Mouse (Mus musculus) gastrocnemius, adult 2 months (tissue): ENCODE data around the gene Ttc28. TPM values are rescaled to one million over a fixed set of nuclear protein-coding genes. Genes with fewer than 3 reads are reported as not detected.

ENCODE experiments used
- DNase-seq: peaks from one replicate; pipeline ENCODE4 v3.0.0; 2022
- H3K27ac ChIP-seq: fragments of 200-600 bp; 2 replicates; pipeline ENCODE4 v1.8.1; 2022; ENCODE audit warnings: mild to moderate bottlenecking
- H3K4me3 ChIP-seq: fragments of 200-600 bp; 2 replicates; pipeline ENCODE4 v1.8.1; 2022; ENCODE audit warnings: mild to moderate bottlenecking, moderate library complexity
- CTCF ChIP-seq: fragments of 200-600 bp; IDR thresholded peaks from 2 replicates; pipeline ENCODE4 v1.8.1; 2022; ENCODE audit warnings: antibody characterized with exemption, mild to moderate bottlenecking, moderate library complexity
- intact Hi-C: fragments of 180-260 bp; cut with DNase I; formaldehyde crosslinking; loops from one replicate; pipeline ENCODE4 v1.15.1; 2025
- total RNA-seq, 2 experiments: library from RNA; stranded (reverse); gene quantifications; 2 replicates each; pipeline ENCODE4 v1.2.3; 2021

Gene Ttc28
- total RNA-seq, 2 experiments from 2014 or later, result 11.9 to 16.6 TPM

DNA sequence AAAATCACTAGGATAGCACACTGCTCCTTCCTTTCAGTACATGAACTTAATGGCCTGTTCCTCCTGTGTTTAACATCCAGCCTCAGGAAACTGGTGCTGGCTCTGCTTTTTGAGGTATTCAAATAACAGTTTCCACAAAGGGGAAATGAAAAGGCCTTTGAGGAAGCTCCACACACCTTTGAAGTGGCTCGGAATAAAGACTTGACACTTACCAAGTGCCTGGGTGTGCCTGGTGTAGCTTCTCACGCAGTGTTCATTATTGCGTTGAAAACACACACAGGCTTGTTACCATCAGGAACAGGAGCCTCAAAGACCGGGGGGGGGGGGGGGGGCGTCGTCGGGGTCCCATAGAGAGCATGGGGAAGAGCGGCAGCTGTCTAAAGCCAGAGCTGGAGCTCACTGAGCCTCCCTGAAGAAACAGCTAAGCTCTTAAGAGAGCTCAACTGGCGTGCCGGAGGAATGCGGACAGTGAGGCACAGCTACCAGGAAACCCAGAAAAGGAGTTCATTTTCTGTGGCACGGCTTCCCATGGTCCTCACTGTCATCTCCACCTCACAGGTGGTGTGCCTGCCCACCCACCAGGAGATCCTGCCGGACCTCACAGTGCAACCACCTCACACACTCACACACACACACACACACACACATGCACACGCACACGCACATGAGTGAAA, 320.7 kb downstream of the Ttc28 start:
- Histone ChIP-seq H3K4me3 (no peak overlapping the region), H3K27ac (no peak overlapping the region)
- no peak for DNase-seq
- intact Hi-C loops, result no loop called here
- TF ChIP-seq CTCF, result no peak

GRCm38 (mm10) chr5:111200915-111201610, 321.5 kb downstream of the Ttc28 start:
- Histone ChIP-seq H3K4me3 (no peak overlapping the region), H3K27ac (peak overlapping the region; percentile 2; the same call in 1 of the 2 replicates)
- no peak for TF ChIP-seq CTCF
- intact Hi-C loops, result no loop called here
- peak; percentile 70 for DNase-seq

GRCm38 (mm10) chr5:111204221-111204620, 324.6 kb downstream of the Ttc28 start:
- TF ChIP-seq CTCF, result no peak
- Histone ChIP-seq H3K4me3 (no peak overlapping the region), H3K27ac (peak overlapping the region; percentile 44; the same call in 1 of the 2 replicates)
- intact Hi-C loops, result no loop called here
- no peak for DNase-seq

- intact Hi-C loops, result loop anchor here (5.0 kb wide), 1 partner anchor 223 kb away; no protein-coding TSS in a partner anchor
- no peak for TF ChIP-seq CTCF
- no peak overlapping the region for H3K4me3 ChIP-seq
- DNase-seq, result no peak
- peak overlapping the region; percentile 56 for H3K27ac ChIP-seq
These were observed 325.5 kb downstream of the Ttc28 start for GRCm38 (mm10) chr5:111204976-111205586.

DNA sequence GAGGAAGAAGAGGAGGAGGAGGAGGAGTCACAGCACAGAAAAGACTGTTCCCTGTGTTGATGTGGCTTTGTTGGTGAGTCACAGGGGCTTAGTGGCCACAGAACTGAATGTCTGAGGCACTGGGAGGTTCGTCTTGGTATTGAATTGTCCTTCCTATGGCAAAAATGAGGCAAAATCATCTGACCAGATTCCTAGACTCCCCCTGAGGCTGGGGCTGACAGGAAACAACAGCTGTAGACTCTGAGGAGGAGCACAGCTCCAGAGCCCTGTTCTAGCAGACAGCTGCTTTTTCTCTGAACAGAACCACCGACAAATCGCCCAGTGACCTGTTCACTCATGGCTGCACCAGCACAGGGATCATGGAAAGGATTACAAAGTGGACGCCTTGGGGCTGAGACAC, 326.2 kb downstream of the Ttc28 start:
- no peak for TF ChIP-seq CTCF
- Histone ChIP-seq H3K27ac (peak overlapping the region; percentile 49), H3K4me3 (no peak overlapping the region)
- intact Hi-C loops, result loop anchor here (5.0 kb wide), 1 partner anchor 224 kb away; no protein-coding TSS in a partner anchor
- no peak for DNase-seq

- Histone ChIP-seq H3K27ac (0 out of 2 replicates have a peak overlapping the region, but pooled peaks have one; percentile 12), H3K4me3 (no peak overlapping the region)
- peak; percentile 63 for TF ChIP-seq CTCF
- DNase-seq, result peak; percentile 60
- intact Hi-C loops, result loop anchor here (1.0 to 5.0 kb wide), 2 partner anchors 61 to 226 kb away; no protein-coding TSS in a partner anchor
These were observed 328.5 kb downstream of the Ttc28 start for GRCm38 (mm10) chr5:111207924-111208659.

DNA sequence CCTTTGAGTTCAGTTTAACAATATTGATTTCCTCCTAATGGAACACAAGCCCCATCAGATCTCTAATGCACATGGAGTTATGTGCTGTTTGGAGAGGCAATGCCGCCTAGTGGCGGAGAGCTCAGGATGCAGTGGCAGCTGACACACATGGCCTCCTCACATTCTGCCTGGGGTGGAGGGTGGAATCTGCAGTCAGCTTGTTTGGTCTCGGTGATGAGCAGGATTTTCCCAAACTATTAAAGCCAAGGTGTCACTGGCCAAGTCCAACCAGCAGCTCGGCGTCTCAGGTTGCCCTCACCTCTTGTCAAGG, 329.0 kb downstream of the Ttc28 start:
- TF ChIP-seq CTCF, result peak; percentile 82
- peak; percentile 75 for DNase-seq
- intact Hi-C loops, result loop anchor here (1.0 to 5.0 kb wide), 2 partner anchors 61 to 226 kb away; no protein-coding TSS in a partner anchor
- no peak overlapping the region for H3K4me3 ChIP-seq
- H3K27ac ChIP-seq, result 0 out of 2 replicates have a peak overlapping the region, but pooled peaks have one; percentile 12

- no peak for DNase-seq
- H3K4me3 ChIP-seq, result no peak overlapping the region
- no peak for TF ChIP-seq CTCF
- H3K27ac ChIP-seq, result peak overlapping the region; percentile 38
- intact Hi-C loops, result no loop called here
These were observed 334.4 kb downstream of the Ttc28 start for GRCm38 (mm10) chr5:111213935-111214450.

DNA sequence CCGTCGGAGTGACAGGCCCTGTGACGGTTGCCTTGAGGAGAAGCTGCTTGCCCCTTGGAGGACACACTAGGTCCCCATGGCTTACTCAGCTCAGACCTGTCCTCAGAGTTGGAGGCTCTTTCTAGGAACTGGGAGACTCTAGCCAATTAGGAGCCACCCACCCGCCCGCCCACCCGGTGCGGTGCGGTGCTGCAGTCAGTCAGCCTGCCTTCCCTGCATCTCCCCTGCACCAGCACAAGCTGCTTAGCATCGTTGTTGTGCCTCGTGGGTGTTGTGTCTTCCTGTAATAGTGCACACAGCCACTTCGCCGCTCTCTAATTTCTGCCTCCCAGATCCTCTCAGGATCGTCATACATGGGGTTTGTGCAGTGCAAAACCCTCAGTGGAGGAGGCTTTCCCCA, 335.3 kb downstream of the Ttc28 start:
- intact Hi-C loops, result no loop called here
- peak overlapping the region; percentile 51 for H3K27ac ChIP-seq
- no peak overlapping the region for H3K4me3 ChIP-seq
- no peak for TF ChIP-seq CTCF
- no peak for DNase-seq

GRCm38 (mm10) chr5:111215722-111216121, 336.1 kb downstream of the Ttc28 start:
- Histone ChIP-seq H3K27ac (peak overlapping the region; percentile 20; the same call in 1 of the 2 replicates), H3K4me3 (no peak overlapping the region)
- no peak for TF ChIP-seq CTCF
- DNase-seq, result no peak
- intact Hi-C loops, result no loop called here

DNA sequence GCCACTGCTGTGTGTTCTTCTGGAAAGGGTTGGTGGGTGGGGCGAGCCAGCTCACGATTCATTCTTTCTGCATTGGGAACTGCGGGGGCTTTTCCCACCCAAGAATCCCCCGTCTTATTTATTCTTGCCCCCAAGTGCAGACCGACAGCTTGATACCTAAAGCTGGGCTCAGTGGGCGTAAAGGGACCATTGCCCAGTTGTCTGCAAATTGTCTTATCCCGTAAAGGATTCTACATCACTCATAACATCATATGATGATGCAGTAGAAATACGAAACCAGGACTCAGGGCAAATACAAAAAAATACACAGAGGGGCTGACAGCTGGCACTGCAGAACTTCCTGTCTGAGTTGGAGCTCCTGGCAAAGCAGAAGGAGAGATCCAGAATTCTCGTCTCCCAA, 336.6 kb downstream of the Ttc28 start:
- no peak for DNase-seq
- Histone ChIP-seq H3K27ac (peak overlapping the region; percentile 20; the same call in 1 of the 2 replicates), H3K4me3 (no peak overlapping the region)
- intact Hi-C loops, result no loop called here
- TF ChIP-seq CTCF, result no peak
